Comparison of ENCODE assay signal across 9 mouse cellular contexts in genomic region chr11:35011521-35012476, GRCm38 (mm10).
DNase-seq lines count a peak whose midpoint lies in the region; ATAC-seq lines count a peak whose summit lies in the region.
"Had no signal": no experiment of that assay in that cellular context is flagged by ENCODE, and none has a peak within 500 bp of the region (broad histone marks: within the 10 kb centered on the region; RNA-seq: fewer than 3 reads in every experiment).

No protein-coding gene starts in this region.

- H3K9ac ChIP-seq in midbrain, embryonic 15.5 days = no peak overlapping the region
- H3K9ac ChIP-seq in limb, embryonic 12.5 days (replicated peaks) = no peak overlapping the region
- no peak overlapping the region for H3K9ac ChIP-seq in stomach, embryonic 16.5 days (ENCODE audit: low read length)

- H3K27ac ChIP-seq in midbrain, embryonic 10.5 days (replicated peaks) = peak overlapping the region; percentile 59
- no peak overlapping the region for H3K27ac ChIP-seq in midbrain, embryonic 15.5 days
- 0 out of 2 replicates have a peak overlapping the region, but pooled peaks have one; percentile 4 for H3K27ac ChIP-seq in limb, embryonic 12.5 days
- H3K27ac ChIP-seq in stomach, embryonic 16.5 days (ENCODE audit: low read length) = peak overlapping the region; percentile 15

- no peak for DNase-seq in midbrain, embryonic 10.5 days (ENCODE audit: low spot score)
- DNase-seq in frontal cortex, postnatal 10 days (ENCODE audit: low spot score in 2 of 2) = peak; percentile 21 to 26
- DNase-seq in adrenal gland, postnatal 4 days (ENCODE audit: low spot score in 2 of 2) = no peak
- no peak for DNase-seq in testis, postnatal 14 days (ENCODE audit: low spot score)
- DNase-seq in cerebellum, postnatal 25 days = no peak

- no peak for ATAC-seq in midbrain, embryonic 15.5 days (replicated peaks)
- ATAC-seq in limb, embryonic 12.5 days (ENCODE audit: insufficient number of reproducible peaks, insufficient read depth, low FRiP score, low TSS enrichment, low read depth) = no peak
- ATAC-seq in stomach, embryonic 16.5 days (ENCODE audit: insufficient read depth, low FRiP score) = peak; percentile 35; the same call in 1 of the 2 replicates

- H3K4me1 ChIP-seq in midbrain, embryonic 10.5 days = peaks cover 20% of the 10 kb centered on the region
- peaks cover 9% of the 10 kb centered on the region for H3K4me1 ChIP-seq in midbrain, embryonic 15.5 days
- H3K4me1 ChIP-seq in limb, embryonic 12.5 days (replicated peaks) = peaks cover 17% of the 10 kb centered on the region
- H3K4me1 ChIP-seq in stomach, embryonic 16.5 days (ENCODE audit: control insufficient read depth, insufficient read depth, low read length) = peaks cover 11% of the 10 kb centered on the region; the same call in 1 of the 2 replicates

- no peak overlapping the region for H3K4me3 ChIP-seq in midbrain, embryonic 10.5 days
- H3K4me3 ChIP-seq in midbrain, embryonic 15.5 days = no peak overlapping the region
- no peak overlapping the region for H3K4me3 ChIP-seq in limb, embryonic 12.5 days (replicated peaks)
- H3K4me3 ChIP-seq in stomach, embryonic 16.5 days (replicated peaks; ENCODE audit: low read length) = no peak overlapping the region
- H3K4me3 ChIP-seq: myocyte had no signal

- 67% methylated on average over 24 of the region's 24 CpGs for WGBS in midbrain, embryonic 10.5 days
- WGBS in midbrain, embryonic 15.5 days = 57% methylated on average over 24 of the region's 24 CpGs
- WGBS in limb, embryonic 12.5 days = 45% methylated on average over 24 of the region's 24 CpGs
- WGBS in stomach, embryonic 16.5 days = 27% methylated on average over 24 of the region's 24 CpGs

- H3K36me3 ChIP-seq in midbrain, embryonic 10.5 days = no peaks in the 10 kb centered on the region
- no peaks in the 10 kb centered on the region for H3K36me3 ChIP-seq in midbrain, embryonic 15.5 days (replicated peaks)
- H3K36me3 ChIP-seq in limb, embryonic 12.5 days = no peaks in the 10 kb centered on the region
- H3K36me3 ChIP-seq in stomach, embryonic 16.5 days (ENCODE audit: control insufficient read depth, insufficient read depth, low read length) = no peaks in the 10 kb centered on the region

- no peak overlapping the region for H3K4me2 ChIP-seq in midbrain, embryonic 15.5 days
- H3K4me2 ChIP-seq in limb, embryonic 12.5 days = no peak overlapping the region
- H3K4me2 ChIP-seq in stomach, embryonic 16.5 days (ENCODE audit: low read depth, low read length) = peak overlapping the region; percentile 41; the same call in 1 of the 2 replicates

- H3K9me3 ChIP-seq in midbrain, embryonic 10.5 days (replicated peaks) = no peaks in the 10 kb centered on the region
- no peaks in the 10 kb centered on the region for H3K9me3 ChIP-seq in midbrain, embryonic 15.5 days
- no peaks in the 10 kb centered on the region for H3K9me3 ChIP-seq in limb, embryonic 12.5 days
- no peaks in the 10 kb centered on the region for H3K9me3 ChIP-seq in stomach, embryonic 16.5 days (replicated peaks; ENCODE audit: control insufficient read depth, low read length)

- peaks cover 6% of the 10 kb centered on the region; the same call in 1 of the 2 replicates for H3K27me3 ChIP-seq in midbrain, embryonic 10.5 days (ENCODE audit: low read depth, poor library complexity, severe bottlenecking)
- no peaks in the 10 kb centered on the region for H3K27me3 ChIP-seq in midbrain, embryonic 15.5 days (replicated peaks)
- 0 out of 2 replicates have a peak, but pooled peaks cover 6% of the 10 kb centered on the region for H3K27me3 ChIP-seq in limb, embryonic 12.5 days
- H3K27me3 ChIP-seq in stomach, embryonic 16.5 days (ENCODE audit: control insufficient read depth, insufficient read depth, low read length) = no peaks in the 10 kb centered on the region

Comparison
In these comparisons a context has a peak if more than half of its experiments do, and no peak if none do; other contexts are left out.
1. DNase-seq: peak in frontal cortex, postnatal 10 days (2 of 2); none in midbrain, embryonic 10.5 days (single experiment), adrenal gland, postnatal 4 days (0 of 2), testis, postnatal 14 days (single experiment) and cerebellum, postnatal 25 days (0 of 2).